Mouse (Mus musculus) B cell, adult (primary cell): ENCODE results near the gene Sh3glb1. TPM values are rescaled to one million over a fixed set of nuclear protein-coding genes. Genes with fewer than 3 reads are reported as not detected.

ENCODE experiments used
- total RNA-seq: library from RNA; stranded (reverse); gene quantifications from 4 replicates; pipeline ENCODE4 v1.2.4, GENCODE M21; 2023; ENCODE audit not compliant: inconsistent age

The Sh3glb1 gene
- 126 to 140 TPM (median 130 TPM) in 4 replicates for total RNA-seq

GRCm38 (mm10) chr3:144719901-144720747 lies at the start of gene Sh3glb1:
Gene Sh3glb1 (minus strand): TSS chr3:144720335.

GRCm38 (mm10) chr3:144760592-144761309 lies 40.6 kb upstream of the Sh3glb1 start, which contains the start of gene Clca3a1:
Gene Clca3a1 (minus strand): TSS chr3:144760977.

Other genes starting within 250 kb of the Sh3glb1 start
- gene Hs2st1, start 150.2 kb downstream of the Sh3glb1 start, total RNA-seq, result 13.6 to 17.1 TPM (median 14.5 TPM) in 4 replicates
- 116 to 133 TPM (median 123 TPM) in 4 replicates for gene Selenof, start 150.0 kb downstream of the Sh3glb1 start, total RNA-seq
- 0.12 TPM in 1 of 4 replicates, not detected in the others for gene Clca3a1, start 40.6 kb upstream of the Sh3glb1 start, total RNA-seq
- not detected in 4 replicates for gene Clca3a2, start 99.2 kb upstream of the Sh3glb1 start, total RNA-seq
- gene Clca3b, start 129.0 kb upstream of the Sh3glb1 start, total RNA-seq, result not detected in 4 replicates
- gene Clca4b, start 212.2 kb upstream of the Sh3glb1 start, total RNA-seq, result not detected in 4 replicates